Mouse (Mus musculus): ENCODE results near the gene Stk17b. TPM values are rescaled to one million over a fixed set of nuclear protein-coding genes. Genes with fewer than 3 reads are reported as not detected.
"Not testable (repeated sequence)": the region's sequence is repeated elsewhere in the genome, so short reads cannot be mapped to it uniquely, and the experiment has no call there.

Gene Stk17b
- total RNA-seq, 1 experiment from 2014 or later, result 13.0 TPM

DNA sequence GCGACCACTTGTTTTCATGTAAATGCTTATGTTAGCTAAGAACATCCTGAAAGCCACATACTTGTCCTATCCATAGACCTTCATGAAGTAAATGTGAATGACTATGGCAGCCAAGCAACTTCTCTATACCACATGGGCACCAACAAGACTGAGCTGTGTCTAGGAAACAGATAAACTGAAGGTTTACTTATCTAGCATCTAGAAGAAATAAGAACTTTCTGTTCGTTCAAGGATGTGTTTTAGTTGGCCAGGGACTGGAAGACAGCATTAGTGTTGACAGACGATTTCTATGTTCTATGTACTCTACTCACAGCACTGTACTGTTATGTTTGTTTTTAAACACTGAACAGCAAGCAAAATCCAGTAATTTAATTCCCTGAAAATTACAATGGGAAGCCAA is 2.9 kb downstream of the Stk17b start:
- no peak for DNase-seq

DNA sequence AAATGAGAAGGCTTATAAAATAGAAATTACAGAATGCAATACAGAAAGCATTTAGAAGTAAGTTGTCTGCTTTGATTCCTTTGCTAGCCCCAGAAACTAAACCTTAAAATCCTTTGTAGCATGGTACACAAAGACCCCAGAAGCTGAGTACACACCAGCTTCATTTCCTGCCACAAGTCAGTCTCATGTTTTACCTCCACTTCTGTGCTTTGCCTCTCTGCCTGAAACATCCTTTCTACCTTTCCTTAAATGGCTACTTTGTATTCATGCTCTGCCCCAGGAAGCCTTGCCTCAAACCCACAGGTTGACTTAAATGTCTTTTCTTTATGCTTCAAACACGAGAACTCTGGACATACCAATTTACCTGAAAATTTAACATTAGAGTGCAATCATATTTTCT is 3.7 kb downstream of the Stk17b start:
- no peak for DNase-seq

DNA sequence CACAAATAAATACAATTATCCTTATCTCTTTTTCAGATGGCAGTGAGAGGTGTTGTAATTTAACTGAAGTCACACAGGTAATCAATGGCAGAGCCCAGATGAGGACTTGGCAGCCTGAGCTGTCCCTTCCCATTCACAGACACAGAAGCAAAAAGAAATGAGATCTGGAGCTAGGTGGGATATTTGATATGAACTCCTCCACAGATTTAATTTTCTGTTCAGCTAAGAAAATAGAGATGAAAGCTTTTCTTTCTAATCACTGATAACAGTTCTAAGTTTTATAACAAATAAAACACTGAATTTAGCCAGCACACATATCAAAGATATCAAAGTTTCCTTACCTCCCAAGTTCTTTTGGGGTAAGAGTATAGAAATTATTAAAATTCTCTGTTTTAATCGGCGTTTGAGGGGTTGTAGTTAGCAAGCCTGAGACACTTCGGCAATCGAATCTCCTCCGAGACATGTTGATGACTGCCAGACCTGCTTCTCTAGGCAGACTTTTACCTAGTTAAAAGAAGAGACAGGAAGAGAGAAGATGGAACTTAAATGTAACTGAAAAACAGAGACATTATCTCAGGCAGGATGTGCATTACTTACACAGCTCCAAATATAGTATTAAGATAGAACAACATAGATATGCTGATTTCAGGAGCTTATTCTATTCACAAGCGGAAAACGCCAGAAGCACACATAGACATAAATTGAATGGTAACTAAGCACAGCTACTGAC is 8.7 kb downstream of the Stk17b start:
- DNase-seq, result no peak

DNA sequence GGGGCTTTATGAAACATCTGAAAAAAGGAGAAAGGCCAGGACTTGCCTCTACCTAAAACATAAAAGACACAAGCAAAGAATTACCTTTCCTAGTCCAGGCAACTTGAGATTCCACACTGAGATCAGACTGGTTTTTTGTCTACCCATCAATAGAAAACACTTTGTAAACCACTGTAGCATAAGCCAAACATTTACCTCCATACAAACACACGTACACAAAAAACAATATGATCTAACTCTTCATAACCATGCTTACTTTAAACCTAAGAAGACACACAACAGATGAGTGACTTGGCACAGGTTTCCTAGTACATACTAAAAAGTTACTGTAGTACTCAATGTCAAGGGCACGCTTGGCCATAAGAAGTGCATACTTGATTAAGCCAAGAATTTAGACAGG is 9.5 kb downstream of the Stk17b start:
- DNase-seq, result no peak

DNA sequence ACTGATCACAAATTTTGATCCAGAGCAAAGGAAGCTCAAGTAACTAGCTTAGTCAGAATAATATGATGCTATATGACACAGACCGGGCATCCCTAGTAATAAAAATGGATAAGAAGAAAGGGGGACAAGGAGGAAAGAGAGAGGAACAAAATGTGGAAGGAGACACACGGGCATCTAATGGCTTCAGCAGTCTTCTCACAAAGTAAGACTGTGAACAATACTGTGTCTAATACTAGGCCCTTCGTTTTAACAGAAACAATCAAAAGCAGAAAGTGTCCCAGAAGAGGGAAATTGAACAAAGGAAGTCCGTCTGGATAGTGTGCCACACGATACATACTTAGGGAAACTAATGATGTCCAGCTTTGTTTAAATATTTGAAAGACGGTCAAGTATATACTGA is 10.0 kb downstream of the Stk17b start:
- DNase-seq, result no peak

DNA sequence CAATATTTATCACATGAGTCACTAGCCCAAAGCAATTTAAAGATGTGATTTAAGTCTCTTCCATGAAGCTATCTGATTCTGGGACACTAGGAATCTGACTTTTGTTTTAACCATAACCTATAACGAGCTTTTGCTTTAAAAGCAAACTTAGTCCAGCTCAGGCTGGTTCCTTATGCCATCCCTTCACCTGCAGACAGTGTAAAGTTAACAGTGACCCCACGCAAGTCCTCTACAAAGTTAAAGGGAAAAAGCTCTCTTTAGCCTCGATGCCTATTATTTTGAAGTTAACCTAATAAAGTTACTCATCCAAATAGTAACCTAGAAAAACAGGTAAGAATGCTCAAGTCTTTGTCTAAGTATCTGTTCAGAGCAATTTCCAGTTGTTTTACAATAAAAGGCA is 10.5 kb downstream of the Stk17b start:
- DNase-seq, result no peak

DNA sequence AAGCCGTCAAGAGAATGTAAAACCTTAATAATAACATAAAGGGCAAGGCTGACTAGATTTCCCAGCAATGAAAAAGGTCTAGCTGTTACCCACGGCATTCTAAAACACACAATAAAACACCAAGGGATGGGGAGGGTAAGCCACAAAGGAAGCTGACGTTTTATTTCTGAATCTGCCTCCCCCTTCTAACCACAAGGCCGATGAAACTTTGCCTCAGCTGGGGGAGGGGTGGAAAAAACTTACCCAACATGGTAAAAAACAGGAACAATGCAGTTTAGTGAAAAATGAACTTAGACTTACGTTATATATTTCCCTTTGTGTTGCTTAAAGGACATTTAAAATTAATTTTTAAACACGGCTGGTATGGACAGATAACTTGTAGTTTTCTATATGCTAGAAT is 11.0 kb downstream of the Stk17b start:
- DNase-seq, result no peak

DNA sequence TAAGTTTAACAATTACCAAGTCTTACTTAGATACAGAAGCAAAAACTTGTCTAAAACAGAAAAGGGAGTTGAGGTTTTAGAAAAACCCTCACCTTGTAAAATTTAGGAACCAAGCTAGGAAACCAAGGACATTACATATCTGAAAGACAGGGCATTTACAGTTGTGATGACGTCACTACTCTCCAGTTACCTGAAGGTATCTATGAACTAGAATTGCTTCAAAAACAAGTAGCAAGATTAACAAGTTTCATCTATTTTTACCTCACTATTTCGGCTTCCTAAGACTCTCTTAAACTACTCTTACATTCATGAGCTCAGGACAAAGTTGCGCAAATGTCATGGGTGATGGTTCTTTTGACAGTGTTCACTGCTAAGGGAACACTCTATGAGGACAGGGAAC is 12.1 kb downstream of the Stk17b start:
- DNase-seq, result no peak

DNA sequence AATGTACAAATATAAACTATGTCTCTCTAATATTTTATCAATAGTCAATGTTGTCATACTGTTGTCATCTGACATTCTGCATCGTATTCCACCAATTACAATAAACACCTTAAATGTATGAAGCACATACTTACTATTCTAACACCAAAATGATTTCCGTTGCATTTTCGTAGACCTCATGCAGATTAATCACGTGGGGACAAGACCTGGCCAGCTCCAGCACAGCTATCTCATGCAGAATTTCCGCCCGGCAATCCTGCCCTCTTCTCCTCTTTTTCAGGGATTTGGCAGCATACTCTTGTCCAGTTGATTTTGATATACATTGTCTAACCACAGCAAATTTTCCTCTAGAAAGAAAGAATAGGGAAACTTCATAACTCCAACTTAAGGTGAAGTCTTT is 13.5 kb downstream of the Stk17b start:
- no peak for DNase-seq

DNA sequence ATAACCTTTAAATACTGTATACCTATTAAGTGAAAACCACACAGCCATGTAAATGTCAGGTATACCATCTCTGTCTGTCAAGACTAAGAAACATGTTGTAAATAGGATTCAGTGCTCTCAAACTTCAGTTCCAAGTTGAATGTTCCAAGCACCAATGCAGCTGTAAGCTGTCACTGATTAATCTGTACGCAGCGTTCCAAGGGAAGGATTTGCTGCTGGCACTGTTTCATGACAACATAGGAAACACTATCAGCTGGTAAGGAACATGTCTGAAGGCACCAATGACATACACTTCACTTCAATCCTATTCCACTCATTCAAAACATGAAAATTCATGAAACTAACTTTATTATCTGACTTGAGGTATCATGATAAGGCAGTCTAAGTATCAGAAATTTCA is 18.9 kb downstream of the Stk17b start:
- DNase-seq, result no peak

DNA sequence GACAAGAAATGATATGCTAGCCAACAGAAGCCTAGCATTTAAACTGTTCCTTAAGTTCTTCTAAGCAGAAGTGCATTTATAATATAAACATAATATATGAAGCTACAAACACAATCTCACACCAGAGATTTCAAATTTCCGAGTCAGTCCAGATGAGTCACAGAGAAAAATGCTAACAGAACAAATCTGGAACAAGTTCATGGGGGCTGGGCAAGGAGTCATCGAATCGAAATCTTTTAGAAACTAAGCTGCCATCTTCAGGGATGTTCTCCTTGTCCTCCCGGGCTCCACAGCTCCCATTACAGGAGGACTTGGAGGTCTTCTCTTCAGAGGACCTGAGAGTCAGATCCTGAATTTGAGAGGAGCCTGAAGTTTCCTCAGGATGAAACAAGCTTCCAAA is 27.7 kb downstream of the Stk17b start:
- DNase-seq, result no peak

DNA sequence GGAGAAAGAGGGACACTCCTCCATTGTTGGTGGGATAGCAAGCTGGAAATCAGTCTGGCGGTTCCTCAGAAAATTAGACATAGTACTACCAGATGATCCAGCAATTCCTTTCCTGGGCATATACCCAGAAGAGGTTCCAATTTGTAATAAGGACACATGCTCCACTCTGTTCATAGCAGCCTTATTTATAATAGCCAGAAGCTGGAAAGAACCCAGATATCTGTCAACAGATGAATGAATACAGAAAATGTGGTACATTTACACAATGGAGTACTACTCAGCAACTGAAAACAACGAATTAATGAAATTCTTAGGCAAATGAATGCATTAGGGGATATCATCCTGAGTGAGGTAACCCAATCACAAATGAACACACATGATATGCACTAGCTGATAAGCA is 31.5 kb downstream of the Stk17b start:
- DNase-seq, result not testable (repeated sequence)

DNA sequence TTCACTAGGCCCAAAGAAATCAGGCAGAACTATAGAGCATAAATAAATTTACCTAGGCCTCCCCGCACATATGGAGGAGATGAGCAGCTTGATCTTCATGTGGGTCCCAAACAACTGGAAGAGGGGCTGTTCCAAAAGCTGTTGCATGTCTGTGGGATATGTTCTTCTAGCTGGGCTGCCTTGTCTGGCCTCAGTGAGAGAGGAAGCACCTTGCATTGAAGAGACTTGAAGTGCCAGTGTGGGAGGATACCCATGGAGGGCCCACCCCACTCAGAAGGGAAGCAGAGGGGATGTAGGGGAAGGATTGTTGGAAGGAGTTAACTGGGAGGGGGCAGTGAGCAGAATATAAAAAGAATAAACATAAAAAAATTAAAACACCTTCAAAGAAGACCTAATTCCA is 33.9 kb downstream of the Stk17b start:
- no peak for DNase-seq

DNA sequence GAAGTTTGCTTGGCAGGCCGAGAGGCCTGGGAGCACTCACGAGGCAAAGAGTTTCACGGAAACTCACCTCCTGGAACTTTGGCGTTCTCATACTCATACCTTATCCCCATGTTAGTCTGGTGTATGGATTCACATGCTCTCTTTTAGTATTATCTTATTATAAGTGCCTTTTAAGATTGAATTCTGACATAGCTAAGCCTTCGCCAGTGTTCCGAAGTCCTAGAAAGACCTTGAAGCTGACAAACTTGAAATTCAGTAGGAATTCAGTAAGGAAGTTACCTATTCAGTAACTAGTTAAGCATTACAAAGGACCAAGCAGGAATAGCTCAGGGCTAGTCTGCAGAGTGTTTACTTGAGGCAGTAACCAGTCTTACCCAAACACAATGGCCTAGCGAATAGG is 34.3 kb downstream of the Stk17b start:
- not testable (repeated sequence) for DNase-seq

DNA sequence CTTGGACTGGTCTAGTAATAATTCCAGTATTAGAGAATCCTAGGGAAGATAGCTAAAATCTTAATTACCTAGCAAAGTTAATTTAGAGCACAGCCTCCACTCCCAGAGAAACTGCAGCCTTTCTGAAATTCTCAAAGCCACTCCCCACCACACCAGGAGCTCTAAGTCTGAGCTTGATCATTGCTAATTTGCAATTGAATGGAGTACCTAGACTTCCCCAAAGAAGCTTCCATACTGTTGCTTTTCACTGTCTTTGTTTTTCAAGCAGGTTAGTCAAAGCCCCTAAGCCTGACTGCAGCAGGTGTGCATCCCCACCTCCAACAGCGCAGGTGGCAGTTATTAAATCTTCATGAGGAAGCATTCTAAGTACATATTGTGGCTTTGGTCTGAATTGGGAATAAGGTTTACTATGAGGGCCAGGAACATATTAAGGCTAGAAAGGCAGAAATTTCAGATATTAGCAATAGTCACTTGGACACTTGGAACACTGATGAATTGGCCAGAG is 35.1 kb downstream of the Stk17b start:
- not testable (repeated sequence) for DNase-seq

DNA sequence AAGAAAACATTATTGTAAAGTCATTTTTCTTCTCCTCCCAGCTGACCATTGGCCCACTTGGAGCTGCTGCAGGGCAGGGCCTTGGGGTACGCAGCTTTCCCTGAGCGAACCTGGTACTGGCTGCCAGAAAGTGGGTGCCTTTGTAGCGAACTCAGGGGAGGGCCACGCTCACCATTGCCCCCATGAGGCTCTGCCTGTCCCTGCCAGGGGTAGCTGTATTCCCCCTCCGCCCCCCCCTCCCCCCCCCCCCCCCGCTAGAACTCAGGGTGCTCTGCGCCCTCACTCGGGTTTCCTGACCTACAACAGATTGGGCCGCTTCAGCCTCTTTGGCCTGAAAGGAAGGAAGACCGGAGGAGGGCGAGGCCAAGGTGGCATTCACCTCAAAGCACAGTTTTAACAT is 36.5 kb downstream of the Stk17b start:
- no peak for DNase-seq

DNA sequence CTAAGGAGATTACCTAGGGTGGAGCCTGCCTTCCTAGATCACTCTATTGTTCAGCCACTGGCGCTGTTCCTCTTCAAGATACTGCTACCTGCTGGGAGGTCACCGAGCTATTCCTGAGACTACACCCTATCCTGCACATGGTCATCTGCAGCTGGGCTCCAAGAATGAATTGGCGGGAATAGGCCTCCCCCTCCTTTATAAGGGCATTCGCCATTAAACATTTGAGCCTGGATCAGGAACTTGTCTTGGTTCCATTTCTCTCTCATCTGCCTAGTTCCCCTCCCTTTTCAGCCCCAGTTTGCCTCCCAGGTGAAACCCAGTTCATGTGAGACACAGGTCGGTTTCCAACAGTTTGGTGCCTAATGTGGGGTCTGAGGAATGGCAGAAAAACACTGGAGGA is 39.0 kb downstream of the Stk17b start:
- no peak for DNase-seq

DNA sequence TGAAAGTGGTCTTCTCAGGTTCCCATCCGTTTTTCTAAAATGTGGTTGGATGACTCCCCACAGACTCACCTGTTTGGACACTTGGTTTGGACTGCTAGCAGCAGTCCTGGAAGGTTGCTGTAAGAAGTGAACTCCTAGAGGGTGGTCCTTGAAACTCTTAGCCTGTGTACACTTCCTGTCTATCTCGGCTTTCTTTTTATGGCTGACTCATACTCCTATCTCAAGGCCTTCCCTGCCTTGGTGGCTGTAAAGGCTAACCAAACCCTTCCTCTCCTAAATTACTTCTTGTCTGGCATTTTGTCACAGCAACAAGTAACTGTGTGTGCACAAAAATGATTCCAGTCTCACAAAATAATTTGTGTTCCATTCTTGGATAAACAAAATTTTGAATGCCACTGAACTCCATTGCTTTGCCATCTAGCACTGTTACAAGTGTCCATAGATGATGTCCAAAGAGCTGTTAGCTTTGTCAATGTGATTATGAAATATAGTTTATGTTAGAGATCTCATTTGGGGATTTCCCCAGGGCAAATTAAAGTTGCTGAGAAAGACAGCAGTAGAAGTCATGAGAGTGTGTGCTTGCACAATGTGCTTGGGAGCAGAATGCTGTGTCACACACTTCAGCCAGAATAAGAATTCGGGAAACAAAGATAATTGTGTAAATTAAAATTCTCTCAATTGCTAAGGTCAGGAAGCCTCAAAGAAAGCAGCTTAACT is 43.1 kb downstream of the Stk17b start:
- no peak for DNase-seq

DNA sequence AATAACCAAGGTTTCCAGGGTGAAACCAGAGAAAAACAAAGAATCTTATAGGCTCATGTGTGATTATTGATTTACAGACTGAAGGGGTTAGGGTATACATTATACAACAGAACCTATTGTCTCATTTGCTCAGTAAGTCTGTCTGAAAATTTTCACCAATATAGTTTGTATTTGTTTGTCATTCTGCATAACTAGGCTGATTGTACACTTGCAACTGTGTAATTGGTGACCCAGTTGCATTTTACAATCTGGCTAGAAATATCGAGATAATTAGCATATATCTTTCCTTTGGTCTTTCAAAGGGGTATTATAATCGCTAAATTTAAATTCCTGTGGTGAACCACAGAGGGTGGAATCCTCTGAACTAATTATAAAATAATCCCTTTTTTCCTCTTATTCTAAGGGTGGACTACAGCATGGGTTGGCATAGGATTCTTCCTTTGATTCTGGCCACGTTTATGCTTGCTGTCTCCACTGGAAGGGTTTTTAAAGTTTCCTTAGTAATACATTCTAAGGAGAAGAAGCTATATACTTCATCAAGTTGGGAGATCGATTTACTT is 44.2 kb downstream of the Stk17b start:
- no peak for DNase-seq

DNA sequence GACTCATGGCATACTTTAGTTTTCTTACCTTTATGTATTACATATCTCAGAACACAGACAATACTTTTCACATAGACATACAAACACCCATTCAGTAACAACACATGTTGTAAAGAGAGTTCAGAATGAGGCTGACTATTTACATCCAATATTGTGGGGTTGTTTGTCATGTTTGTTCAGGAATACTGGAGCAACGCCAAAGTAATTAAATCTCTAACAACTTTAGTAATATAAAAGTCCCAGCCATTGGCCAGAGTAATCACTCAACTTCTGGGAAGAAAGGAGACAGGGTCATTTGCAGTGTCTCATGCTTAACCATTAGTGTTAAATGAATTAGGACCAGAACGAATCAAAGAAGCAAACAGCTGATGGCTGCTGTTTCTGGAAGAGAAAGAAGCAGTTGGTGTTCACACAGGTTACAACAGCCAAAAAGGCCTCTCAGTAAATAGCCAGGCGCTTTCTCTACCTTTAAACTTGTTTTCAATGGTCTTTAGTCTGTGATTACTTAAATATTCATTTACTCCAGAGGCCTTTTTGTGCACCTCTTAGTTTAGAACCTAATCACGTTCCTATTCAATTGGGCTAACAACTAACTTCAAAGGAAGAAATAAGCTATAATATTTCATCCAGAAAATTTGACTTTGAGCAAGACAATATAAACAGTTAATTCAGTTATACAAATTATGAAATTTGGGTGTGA is 44.8 kb downstream of the Stk17b start:
- not testable (repeated sequence) for DNase-seq

DNA sequence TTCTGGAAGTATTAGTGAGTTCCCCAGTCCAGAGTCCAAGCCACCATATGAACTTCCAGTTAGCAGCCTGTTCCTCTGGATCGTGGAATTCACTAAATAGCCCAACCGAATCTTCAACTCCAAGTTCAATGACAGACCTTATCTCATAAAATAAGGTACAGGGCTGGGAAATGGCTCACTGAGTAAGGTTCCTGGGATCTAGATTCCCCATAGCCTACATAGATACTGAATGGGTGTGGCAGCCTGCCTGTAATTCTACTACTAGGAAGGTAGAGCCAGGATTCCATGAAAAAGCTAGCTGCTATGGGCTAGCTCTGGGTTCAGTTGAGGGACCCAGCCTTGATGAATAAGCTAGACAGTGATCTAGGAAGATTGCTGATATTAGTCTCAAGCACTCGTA is 48.4 kb downstream of the Stk17b start:
- DNase-seq, result no peak

DNA sequence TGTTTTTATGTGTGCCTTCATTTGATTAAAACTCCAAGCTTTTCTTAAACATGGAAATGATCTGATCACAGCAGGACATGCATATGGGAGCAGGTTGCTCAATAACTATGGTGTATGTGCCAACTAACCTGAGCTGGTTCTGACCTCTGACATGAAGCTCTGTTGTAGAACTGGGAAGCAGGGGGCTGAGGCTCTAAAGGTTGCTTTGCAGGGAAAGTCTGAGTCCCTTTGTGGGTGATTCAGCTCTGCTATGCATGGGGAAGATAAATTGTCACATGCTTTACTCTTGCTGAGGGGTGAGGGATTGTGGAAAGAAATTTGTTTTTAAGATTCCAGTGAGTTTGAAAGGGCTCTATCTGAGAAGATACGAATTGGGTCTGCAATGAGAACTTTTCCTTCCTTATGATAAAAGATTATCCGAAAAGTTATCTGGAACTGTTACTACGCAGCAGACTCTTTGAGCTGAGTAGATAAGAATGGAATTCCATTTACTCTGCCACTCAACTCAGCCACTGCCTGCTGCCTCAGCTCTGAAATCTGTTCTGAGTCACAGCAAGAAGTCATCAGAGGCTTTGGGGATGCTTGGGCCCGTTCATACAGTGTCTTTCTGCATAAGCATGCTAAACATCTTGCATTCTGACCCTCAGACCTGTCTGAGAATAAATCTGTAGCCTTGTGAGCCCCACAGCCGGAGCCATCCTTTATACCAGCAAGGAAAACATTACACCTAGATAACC is 56.4 kb downstream of the Stk17b start:
- DNase-seq, result no peak

All from adrenal gland, postnatal 25 days (tissue).